Mouse (Mus musculus) mesoderm, embryonic 11.5 days (tissue): ENCODE data around the gene Kif1bp.
"Not testable (repeated sequence)": the region's sequence is repeated elsewhere in the genome, so short reads cannot be mapped to it uniquely, and the experiment has no call there.

Experiments
- DNase-seq: peaks from one replicate; pipeline ENCODE4 v3.0.0-alpha.2; 2012; ENCODE audit warnings: low read depth, low spot score

The Kif1bp gene

GRCm38 (mm10) chr10:62578338-62579100, at the start of gene Kif1bp:
Gene Kif1bp (minus strand): TSS chr10:62578457.
- peak; percentile 98 for DNase-seq

GRCm38 (mm10) chr10:62604161-62604560, 25.9 kb upstream of the Kif1bp start:
- DNase-seq = no peak

DNA sequence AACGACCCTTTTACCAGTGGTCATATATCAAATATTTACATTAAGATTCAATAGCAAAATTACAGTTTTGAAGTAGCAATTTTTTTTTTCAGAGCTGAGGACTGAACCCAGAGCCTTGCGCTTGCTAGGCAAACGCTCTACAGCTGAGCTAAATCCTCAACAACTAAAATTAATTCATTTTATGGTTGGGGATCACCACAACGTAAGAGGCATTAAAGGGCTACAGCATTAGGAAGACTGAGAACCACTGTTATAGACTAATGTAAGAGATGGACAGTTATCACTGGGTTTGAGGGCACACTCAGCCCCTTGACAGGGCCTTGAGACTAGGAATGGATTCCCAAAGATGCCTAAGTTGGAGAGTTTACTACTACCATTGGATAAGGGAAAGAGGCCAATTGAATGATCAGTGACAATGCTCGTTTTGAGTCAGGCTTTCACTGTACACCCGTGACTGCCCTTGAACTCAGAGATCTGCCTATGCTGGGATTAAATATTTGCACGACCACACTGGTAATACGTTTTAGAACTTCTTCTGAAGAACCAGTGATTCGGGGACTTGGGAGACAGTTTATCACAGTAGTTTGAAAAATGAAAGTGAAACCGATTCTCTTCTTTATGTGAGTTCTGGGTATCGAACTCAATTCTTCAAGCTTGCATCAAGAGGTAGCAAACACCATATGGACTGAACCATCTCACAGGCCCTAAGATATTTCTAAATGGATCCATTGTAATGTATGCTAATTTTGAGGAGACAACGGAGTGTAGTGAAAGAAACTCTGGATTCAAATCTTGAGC, 25.2 kb upstream of the Kif1bp start:
- no peak for DNase-seq

DNA sequence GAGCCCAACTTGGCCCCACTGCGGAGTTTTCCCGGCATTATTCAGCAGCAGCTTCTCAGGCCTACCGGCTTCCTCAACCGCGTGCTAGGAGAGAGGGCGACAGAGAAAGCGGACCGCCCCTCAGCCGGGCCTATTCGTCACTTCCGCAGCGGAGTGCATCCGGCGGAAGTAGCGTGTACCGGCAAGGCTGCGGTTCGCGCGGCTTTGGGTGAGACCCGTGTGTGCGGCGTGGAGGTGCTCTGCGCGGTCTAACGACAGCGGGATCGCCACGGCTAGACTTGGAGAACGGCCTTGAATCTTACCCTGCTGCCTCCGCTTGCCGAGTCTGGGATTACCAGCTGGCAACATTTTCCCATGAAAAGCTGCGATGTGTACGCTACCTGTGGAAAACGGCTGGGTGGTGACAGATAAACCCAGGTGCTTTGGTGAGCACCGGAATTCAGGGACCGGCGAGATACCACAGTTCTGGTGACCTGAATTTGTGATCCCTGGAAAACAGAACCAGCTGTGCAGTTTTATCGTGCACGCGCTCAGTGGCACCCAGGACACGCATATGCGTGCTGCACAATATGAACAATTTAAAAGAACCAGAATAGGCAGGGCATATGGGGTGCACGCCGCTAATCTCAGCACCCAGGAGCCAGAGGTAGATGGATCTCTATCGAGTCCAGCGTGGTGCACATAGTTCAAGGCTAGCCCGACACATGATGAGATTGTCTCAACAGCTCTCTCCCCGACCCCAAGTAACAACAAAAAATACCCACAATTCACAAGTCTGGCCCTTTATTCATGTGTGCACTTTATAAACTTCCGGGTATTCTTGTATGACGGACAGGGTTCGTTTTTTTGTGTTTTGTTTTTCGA, 24.2 kb upstream of the Kif1bp start, which contains the start of gene Ddx21:
Gene Ddx21, minus strand, starts transcription at position 105 of the 864 bp plus-strand sequence.
- DNase-seq = peak; percentile 93

DNA sequence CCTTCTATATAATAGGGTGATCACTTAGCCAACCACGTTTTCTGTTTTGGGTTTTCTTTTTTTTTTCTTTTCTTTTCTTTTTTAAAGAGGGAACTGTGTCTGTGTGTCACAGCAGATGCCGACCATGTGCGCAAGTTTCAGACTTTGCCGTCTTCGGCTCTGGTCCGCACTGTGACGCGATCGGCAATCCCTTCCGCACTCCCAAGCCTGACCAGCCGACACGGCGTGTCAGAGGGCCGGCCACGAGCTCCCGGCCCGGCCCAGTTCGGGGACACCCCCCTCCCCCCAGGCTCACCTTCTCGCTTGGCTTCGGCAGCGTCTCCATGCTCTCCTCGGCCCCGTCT, 23.5 kb upstream of the Kif1bp start:
- no peak for DNase-seq

GRCm38 (mm10) chr10:62601053-62601791, 23.0 kb upstream of the Kif1bp start:
- DNase-seq = no peak

- DNase-seq = no peak
Observed at GRCm38 (mm10) chr10:62600056-62600455, 21.8 kb upstream of the Kif1bp start.

- not testable (repeated sequence) for DNase-seq
Observed at GRCm38 (mm10) chr10:62599311-62599710, 21.1 kb upstream of the Kif1bp start.

DNA sequence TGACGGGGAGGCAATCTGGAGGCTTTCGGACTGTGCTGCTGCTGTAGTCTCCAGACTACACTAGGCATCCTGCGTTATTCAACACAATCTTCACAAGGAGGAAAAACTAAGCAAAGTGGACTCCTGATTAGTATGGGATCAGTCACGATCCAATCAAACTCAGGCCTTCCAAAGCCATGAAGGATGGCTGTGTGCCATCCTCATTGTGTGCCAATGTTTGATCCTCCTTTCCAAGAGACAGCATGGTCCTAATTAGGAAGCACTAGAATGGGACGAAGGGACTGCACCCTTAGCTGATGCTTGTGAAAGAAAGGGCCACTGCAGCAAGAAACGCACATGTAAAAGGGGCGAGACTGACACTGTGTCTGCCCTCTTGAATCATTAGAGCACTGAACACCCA, 14.2 kb upstream of the Kif1bp start:
- DNase-seq = no peak

DNA sequence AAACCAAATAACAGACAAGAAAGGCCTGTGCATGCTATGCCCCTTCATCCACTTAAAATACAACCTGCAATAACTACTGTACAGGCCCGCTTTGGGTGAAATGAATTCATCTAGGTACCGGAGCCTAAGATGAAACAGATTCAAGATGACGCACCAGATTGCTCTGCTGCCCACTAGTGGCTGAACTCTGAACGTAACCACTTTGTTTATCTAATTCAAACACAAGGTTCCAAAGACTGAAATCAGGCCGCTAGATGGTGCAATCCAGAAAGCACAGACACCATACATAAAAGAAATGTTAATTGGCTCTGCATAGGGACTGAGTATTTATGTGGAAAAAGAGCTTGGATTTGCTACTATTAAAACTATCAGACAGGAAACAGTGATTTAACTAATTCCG, 11.9 kb upstream of the Kif1bp start:
- DNase-seq = peak; percentile 87

DNA sequence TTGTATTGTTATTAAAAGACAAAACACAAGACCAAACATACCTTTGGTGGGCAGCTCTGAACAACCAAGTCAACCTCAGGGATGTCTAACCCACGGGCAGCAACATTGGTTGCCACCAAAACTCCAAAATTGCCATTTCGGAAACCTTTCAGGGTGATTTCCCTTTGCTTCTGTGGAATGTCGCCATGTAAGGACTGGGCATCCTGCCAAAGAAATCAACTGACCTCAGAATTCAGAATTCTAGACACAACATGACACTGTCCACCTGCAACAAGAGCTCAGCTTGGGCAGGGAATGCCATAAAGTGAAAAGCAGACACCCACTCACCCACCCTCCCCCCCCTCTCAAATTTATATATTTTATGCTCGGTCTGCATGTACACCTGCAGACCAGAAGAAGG, 10.4 kb upstream of the Kif1bp start:
- no peak for DNase-seq

- DNase-seq = no peak
Observed at GRCm38 (mm10) chr10:62583245-62583644, 5.0 kb upstream of the Kif1bp start.

DNA sequence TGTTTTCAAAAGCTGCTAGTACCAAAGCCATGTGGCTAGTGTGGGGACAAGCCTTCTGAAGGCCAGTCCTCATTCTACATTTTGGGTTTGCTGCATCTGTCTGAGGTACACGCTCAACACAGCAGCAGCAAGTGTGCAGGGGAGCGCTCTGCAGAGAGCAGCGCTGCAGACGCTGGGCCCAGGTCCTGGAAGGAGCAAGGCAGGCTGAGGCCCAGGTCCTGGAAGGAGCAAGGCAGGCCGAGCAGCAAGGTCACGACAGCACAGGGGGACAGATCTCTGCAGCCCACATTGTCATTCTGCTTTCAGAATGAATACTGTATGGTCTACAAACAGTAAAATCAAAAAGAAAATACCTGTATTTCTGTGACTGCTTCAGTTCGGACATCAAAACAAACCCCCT, 4.4 kb upstream of the Kif1bp start:
- no peak for DNase-seq

- DNase-seq = no peak
Observed at GRCm38 (mm10) chr10:62582263-62582662, 4.0 kb upstream of the Kif1bp start.

DNA sequence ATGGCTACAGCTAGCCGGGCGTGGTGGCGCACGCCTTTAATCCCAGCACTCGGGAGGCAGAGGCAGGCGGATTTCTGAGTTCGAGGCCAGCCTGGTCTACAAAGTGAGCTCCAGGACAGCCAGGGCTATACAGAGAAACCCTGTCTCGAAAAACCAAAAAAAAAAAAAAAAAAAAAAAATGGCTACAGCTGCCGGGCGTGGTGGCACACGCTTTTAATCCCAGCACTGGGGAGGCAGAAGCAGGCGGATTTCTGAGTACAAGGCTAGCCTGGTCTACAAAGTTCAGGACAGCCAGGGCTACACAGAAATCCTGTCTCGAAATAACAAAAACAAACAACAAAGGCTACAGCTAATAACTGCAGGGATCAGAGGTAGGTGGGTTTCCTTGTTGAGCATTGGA, 872 bp upstream of the Kif1bp start:
- not testable (repeated sequence) for DNase-seq

- no peak for DNase-seq
Observed at GRCm38 (mm10) chr10:62577673-62578337, 452 bp downstream of the Kif1bp start.

DNA sequence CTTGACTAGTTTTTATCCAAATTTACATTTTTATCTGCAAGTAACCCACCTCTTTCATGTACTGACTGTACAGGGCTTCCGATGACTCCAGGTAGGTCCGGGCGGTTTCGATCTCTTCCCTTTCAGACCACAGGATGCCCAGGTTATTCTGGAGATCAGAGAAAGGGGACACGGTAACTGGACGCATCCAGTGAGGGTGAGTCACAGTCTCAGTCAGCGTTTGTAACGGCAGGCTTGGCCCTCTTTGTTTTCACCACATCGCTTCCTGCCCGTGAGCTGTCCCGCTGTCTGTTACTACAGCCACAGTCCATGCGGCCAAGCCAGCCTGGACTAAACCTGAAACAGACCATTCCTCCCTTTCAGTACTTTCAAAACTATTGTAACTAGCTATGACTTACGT, 3.3 kb downstream of the Kif1bp start:
- DNase-seq = no peak

- DNase-seq = no peak
Observed at GRCm38 (mm10) chr10:62570126-62570871, 8.0 kb downstream of the Kif1bp start.

DNA sequence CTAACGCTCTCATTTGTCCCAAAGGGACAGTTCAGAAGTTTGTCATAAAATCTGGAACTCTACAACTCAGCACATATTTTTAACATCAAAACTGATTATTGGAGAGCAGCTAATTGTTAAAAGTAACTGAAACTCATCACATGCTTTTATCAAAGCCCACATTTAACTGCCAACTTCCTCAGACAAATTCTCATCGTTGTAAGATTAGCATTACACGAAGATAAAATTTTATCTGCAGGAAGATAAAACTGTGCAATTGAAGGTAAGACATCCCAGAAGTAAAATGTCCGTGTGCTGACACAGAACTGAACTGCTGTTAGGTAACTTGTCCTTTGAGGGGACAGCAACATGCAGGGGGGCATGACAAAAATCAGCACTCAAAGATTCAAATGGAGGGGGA, 9.4 kb downstream of the Kif1bp start:
- no peak for DNase-seq

GRCm38 (mm10) chr10:62557736-62558135, 20.5 kb downstream of the Kif1bp start:
- DNase-seq = peak; percentile 23
